Mouse (Mus musculus) olfactory bulb, adult 2 months (tissue): ENCODE data around the gene Ubxn10.

Source experiments
- CTCF ChIP-seq: fragments of 200-500 bp; IDR thresholded peaks from 2 replicates; pipeline ENCODE4 v1.5.1; 2012; ENCODE audit warnings: low read depth, mild to moderate bottlenecking, low read length, moderate library complexity; ENCODE audit not compliant: insufficient read depth
- POLR2A ChIP-seq: fragments of 200-500 bp; IDR thresholded peaks from 2 replicates; pipeline ENCODE4 v1.6.1; 2012; ENCODE audit warnings: mild to moderate bottlenecking, low read depth, low read length, moderate library complexity; ENCODE audit not compliant: insufficient read depth

GRCm38 (mm10) chr4:138780300-138780699, 43.3 kb upstream of the Ubxn10 start:
- TF ChIP-seq CTCF (no peak), POLR2A (no peak)
